Mouse (Mus musculus): Measurements from ENCODE around the gene Gm20388. TPM values are rescaled to one million over a fixed set of nuclear protein-coding genes. Genes with fewer than 3 reads are reported as not detected.
A peak's percentile ranks its signal among the peaks of the same experiment; 100 is the strongest.

Gm20388 gene
- polyA plus RNA-seq, 1 experiment from 2014 or later = not detected

DNA sequence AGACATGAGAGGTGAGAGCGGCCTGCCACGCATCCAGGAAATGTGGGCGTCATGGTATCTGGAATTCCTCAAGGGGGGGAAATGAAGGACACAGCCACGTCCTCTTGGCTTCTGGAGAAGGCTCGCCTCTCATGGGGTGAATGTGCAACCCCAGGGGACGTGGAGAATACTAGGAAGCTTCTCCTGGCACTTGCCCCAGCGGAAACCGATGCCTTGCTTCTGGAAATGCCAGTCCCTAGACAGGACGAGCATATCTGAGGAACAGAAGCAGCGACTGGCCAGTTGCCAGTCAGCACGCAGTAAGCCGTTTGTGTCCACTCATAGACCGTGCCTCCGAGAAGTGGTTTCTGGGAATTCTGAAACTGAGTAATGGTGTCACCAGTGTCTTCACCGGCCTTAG, 126.6 kb downstream of the Gm20388 start:
- ATAC-seq = no peak

DNA sequence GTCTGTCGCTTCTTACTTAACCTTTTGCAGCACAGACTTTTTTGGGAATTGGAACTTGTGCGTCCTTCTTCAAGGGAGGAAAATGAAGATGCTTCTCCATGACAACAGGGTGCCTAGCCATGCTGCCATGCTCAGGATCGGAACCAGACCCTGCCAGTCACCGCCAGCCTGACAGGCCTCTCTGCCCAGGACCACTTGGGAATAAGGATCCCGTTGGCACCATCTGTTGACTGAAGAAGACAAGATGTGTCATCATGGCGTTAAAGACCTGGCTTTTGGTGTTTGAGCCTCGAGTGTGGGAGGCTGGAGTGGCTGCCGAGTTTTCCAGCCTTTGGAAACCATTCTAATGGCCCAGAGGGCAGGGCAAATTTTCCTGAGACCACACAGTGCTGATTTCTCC, 127.0 kb downstream of the Gm20388 start:
- no peak for ATAC-seq
- WGBS (ENCODE audit: insufficient replicate concordance) = 68% methylated on average over 8 of the region's 8 CpGs
- 0 out of 2 replicates have a peak, but pooled peaks cover 12% of the 10 kb centered on the region for H3K4me1 ChIP-seq

More for the DNA sequence above, 126.6 kb downstream of the Gm20388 start:
- Histone ChIP-seq H3K4me2 (no peak overlapping the region), H3K4me3 (no peak overlapping the region), H3K4me1 (0 out of 2 replicates have a peak, but pooled peaks cover 11% of the 10 kb centered on the region), H3K9me3 (replicated peaks) (no peaks in the 10 kb centered on the region), H3K36me3 (no peaks in the 10 kb centered on the region), H3K9ac (no peak overlapping the region), H3K27ac (no peak overlapping the region), H3K27me3 (replicated peaks) (0 out of 2 replicates have a peak, but pooled peaks cover 2% of the 10 kb centered on the region)
- 71% methylated on average over 15 of the region's 15 CpGs for WGBS (ENCODE audit: insufficient replicate concordance)

DNA sequence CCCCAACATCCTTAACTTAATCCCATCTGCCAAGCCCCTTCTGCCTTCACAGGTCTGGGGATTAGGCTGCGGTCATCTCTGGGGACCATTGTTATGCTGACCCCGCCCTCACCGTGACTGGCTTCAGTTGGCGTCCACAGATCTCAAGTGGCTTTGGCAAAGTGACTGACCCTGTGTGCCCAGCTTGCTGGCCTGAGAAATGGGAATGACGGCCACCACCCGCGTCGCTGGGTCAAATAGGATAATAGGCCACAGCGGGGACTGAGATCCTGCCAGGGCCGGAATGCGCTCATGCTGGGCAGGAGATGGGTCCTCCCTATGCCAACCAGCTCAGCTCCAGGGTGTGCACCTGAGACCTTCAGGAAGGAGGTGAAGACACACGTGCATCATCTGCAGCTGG, 128.1 kb downstream of the Gm20388 start:
- Histone ChIP-seq H3K4me2 (no peak overlapping the region), H3K36me3 (no peaks in the 10 kb centered on the region), H3K4me1 (0 out of 2 replicates have a peak, but pooled peaks cover 19% of the 10 kb centered on the region), H3K9ac (no peak overlapping the region), H3K9me3 (replicated peaks) (no peaks in the 10 kb centered on the region), H3K4me3 (no peak overlapping the region), H3K27ac (no peak overlapping the region), H3K27me3 (replicated peaks) (0 out of 2 replicates have a peak, but pooled peaks cover 3% of the 10 kb centered on the region)
- ATAC-seq = no peak
- 81% methylated on average over 12 of the region's 12 CpGs for WGBS (ENCODE audit: insufficient replicate concordance)

More for the DNA sequence above, 127.0 kb downstream of the Gm20388 start:
- Histone ChIP-seq H3K36me3 (no peaks in the 10 kb centered on the region), H3K27me3 (replicated peaks) (0 out of 2 replicates have a peak, but pooled peaks cover 2% of the 10 kb centered on the region), H3K9ac (no peak overlapping the region), H3K9me3 (replicated peaks) (no peaks in the 10 kb centered on the region), H3K4me3 (no peak overlapping the region), H3K27ac (no peak overlapping the region), H3K4me2 (no peak overlapping the region)

DNA sequence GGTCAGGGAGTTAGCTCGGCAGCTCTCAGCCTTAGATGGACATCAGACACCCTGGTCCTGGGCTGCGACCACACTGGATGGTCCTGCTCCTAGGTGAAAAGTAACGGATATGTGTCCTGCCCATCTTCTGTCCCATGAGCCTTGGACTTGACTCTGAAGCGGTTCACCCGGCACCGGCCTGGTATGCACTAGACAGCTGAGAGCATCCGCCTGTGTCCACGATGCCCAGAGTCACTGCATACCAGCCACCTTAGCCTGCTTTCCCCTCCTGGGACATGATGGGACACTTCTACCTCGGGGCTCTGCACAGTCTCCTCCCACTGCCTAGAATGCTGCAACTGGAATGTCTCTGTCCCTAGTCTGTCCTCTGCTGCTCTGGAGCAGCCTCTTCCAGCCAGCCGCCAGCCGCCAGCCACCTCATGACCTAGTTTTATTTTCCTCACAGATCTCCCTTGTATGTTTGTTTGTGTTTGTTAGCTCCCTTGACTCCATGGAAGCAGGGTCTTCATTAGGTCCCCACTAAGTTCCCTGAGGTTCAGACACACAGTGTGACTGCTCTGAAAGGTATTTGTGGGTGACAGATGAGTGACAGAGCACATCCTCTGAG, 128.8 kb downstream of the Gm20388 start:
- H3K27ac ChIP-seq = no peak overlapping the region

DNA sequence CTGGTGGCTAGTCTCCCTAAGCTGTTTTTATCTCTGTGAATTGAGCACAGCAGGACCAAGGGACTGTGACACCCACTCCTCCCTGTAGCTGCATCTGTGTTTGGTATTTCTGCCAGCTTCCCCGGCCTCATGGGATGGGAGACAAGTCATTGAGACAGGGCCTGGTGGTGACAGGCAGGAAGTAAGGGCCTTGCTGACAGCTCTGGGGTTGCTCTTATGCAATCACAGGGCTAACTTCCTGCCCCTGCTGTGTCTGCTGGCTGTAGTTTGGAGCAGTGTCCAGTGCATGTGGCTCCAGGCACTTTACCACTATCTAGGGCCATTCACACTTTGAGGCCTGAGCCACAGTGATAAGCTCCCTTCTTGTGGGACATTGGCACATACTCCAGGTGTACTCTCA, 130.2 kb downstream of the Gm20388 start:
- Histone ChIP-seq H3K4me1 (0 out of 2 replicates have a peak, but pooled peaks cover 19% of the 10 kb centered on the region), H3K4me3 (no peak overlapping the region), H3K27me3 (replicated peaks) (0 out of 2 replicates have a peak, but pooled peaks cover 6% of the 10 kb centered on the region), H3K9me3 (replicated peaks) (no peaks in the 10 kb centered on the region), H3K9ac (no peak overlapping the region), H3K4me2 (no peak overlapping the region), H3K27ac (peak overlapping the region; percentile 36; the same call in 1 of the 2 replicates), H3K36me3 (no peaks in the 10 kb centered on the region)
- WGBS (ENCODE audit: insufficient replicate concordance) = 15% methylated on average over 1 of the region's 1 CpGs
- 0 out of 2 replicates have a peak, but pooled peaks have one; percentile 23 for ATAC-seq

More for the DNA sequence above, 128.8 kb downstream of the Gm20388 start:
- WGBS (ENCODE audit: insufficient replicate concordance) = 74% methylated on average over 11 of the region's 11 CpGs
- no peaks in the 10 kb centered on the region for H3K36me3 ChIP-seq
- H3K4me3 ChIP-seq = no peak overlapping the region
- no peaks in the 10 kb centered on the region for H3K9me3 ChIP-seq (replicated peaks)
- no peak overlapping the region for H3K9ac ChIP-seq
- ATAC-seq = no peak
- H3K4me2 ChIP-seq = no peak overlapping the region
- H3K27me3 ChIP-seq (replicated peaks) = 0 out of 2 replicates have a peak, but pooled peaks cover 6% of the 10 kb centered on the region
- H3K4me1 ChIP-seq = 0 out of 2 replicates have a peak, but pooled peaks cover 19% of the 10 kb centered on the region

DNA sequence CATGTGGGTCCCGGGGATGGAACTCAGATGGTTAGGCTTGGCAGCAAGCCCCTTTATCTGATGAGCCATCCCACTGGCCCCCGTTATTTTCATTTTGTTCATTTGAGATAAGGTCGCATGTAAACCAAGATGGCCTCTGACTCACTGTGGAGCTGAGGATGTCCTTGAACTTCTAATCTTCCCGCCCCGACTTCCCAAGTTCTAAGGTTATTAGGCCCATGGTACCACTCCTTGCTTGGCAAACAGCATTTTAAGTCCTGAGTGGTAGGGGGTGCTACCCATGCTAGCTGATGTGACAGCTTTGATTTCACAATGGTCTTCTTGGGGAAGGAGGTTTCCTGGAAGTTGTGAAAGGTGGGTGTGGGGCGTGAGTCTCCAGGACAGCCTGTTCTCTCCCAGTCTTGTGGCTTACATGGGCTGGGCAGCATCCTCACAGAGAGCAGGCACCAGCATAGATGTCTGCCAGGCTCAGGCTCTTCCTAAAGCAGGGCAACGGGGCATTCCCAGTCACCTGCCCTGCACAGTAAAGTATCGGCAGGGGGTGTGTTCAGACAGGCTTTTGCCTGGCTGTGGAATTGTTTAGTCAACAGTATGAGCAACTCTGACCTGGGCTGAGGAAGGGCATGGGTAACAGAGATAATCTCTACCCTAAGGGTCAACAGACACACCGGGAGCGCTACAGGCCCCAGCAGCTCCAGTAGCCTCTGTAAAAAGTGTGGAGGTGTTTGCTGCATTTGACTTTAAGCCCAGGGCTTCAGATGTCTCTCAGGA, 132.1 kb downstream of the Gm20388 start:
- Histone ChIP-seq H3K36me3 (no peaks in the 10 kb centered on the region), H3K9ac (no peak overlapping the region), H3K4me2 (no peak overlapping the region), H3K9me3 (replicated peaks) (no peaks in the 10 kb centered on the region), H3K27ac (no peak overlapping the region), H3K4me1 (0 out of 2 replicates have a peak, but pooled peaks cover 19% of the 10 kb centered on the region), H3K27me3 (replicated peaks) (0 out of 2 replicates have a peak, but pooled peaks cover 4% of the 10 kb centered on the region), H3K4me3 (no peak overlapping the region)
- peak; percentile 57 for ATAC-seq
- 48% methylated on average over 10 of the region's 10 CpGs for WGBS (ENCODE audit: insufficient replicate concordance)

DNA sequence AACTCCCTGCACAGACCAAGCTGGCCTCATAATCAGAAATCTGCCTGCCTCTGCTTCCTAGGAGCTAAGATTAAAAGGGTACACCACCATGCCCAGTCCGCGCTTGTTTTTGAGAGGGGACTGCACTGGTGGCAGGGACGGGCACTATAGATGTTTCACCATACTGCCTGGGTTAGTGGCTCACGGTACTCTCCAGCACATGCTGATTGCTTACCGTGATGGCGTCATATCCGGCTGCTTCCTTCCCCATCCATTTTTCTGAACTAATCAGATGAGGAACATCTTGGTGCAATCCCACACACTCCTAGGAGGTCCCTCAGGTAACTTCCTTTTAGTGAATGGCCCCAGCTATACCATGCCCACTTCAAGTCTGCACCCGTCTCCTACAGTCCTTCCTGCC, 134.3 kb downstream of the Gm20388 start:
- Histone ChIP-seq H3K4me2 (no peak overlapping the region), H3K4me1 (0 out of 2 replicates have a peak, but pooled peaks cover 19% of the 10 kb centered on the region), H3K27ac (no peak overlapping the region), H3K4me3 (no peak overlapping the region), H3K9ac (no peak overlapping the region), H3K9me3 (replicated peaks) (no peaks in the 10 kb centered on the region), H3K27me3 (replicated peaks) (peaks cover 17% of the 10 kb centered on the region), H3K36me3 (no peaks in the 10 kb centered on the region)
- no peak for ATAC-seq
- 63% methylated on average over 8 of the region's 8 CpGs for WGBS (ENCODE audit: insufficient replicate concordance)

DNA sequence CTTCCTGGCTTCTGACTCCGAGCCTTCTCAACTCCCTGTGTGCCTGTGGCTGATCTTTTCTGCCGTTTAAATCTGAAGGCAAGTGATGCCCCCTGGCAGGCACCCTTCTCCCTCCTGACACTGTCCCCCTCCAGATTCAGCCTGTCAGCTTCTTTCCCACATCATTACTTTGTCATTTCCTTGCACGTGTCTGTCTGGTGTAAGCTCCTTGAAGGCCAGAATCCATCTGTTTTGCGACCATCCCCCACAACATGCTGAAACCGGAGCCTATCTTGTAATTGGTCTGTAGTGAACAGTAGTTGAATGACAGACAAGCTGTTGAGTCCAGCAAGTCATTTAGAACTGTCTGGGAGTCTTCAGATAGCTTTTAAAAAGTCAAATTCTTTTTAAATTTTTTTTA, 134.8 kb downstream of the Gm20388 start:
- WGBS (ENCODE audit: insufficient replicate concordance) = 60% methylated on average over 5 of the region's 5 CpGs

DNA sequence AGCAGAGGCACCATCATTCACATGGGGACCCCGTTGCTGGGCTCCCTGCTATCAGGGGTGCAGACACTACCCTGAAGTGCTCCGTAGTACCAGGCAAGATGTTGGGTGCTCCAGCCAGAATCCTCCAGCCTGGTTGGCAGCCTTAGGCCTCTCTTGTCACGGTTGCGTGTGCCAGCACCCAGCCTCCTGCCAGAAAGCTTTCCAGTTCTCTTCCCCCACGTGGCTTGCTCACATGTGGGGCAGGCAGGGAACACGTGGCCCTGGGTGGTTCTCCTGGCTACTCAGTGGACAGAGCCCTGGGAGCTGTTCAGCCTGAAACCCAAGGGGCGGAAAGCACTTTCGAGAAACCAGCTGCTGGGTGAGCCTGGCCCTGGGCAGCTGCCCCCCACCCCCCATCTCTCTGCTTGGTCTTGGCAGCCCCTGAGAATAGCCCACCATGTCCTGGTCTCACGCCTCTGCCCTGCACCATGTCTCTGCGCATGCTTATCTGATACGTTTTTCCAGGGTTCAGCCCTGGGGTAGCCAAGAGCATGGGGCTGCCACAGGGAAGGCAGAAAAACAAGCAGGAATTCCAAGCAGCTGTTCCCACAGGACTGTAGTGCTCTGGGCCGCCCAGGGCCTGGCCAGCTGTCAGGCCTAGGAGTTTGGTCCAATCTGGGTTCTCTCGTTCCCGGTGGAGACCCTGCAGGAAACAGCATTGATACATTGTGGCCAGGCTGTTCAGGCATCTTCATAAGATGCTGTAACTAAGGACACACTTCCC, 135.8 kb downstream of the Gm20388 start:
- Histone ChIP-seq H3K4me2 (no peak overlapping the region), H3K4me1 (0 out of 2 replicates have a peak, but pooled peaks cover 13% of the 10 kb centered on the region), H3K27me3 (replicated peaks) (peaks cover 26% of the 10 kb centered on the region), H3K4me3 (no peak overlapping the region), H3K9me3 (replicated peaks) (no peaks in the 10 kb centered on the region), H3K36me3 (no peaks in the 10 kb centered on the region), H3K27ac (no peak overlapping the region), H3K9ac (no peak overlapping the region)
- ATAC-seq = no peak
- WGBS (ENCODE audit: insufficient replicate concordance) = 69% methylated on average over 14 of the region's 14 CpGs

More for the DNA sequence above, 134.8 kb downstream of the Gm20388 start:
- no peak overlapping the region for H3K4me2 ChIP-seq
- H3K4me1 ChIP-seq = 0 out of 2 replicates have a peak, but pooled peaks cover 17% of the 10 kb centered on the region
- ATAC-seq = no peak
- peaks cover 22% of the 10 kb centered on the region for H3K27me3 ChIP-seq (replicated peaks)
- no peak overlapping the region for H3K27ac ChIP-seq
- no peaks in the 10 kb centered on the region for H3K36me3 ChIP-seq
- H3K9ac ChIP-seq = no peak overlapping the region
- no peak overlapping the region for H3K4me3 ChIP-seq
- H3K9me3 ChIP-seq (replicated peaks) = no peaks in the 10 kb centered on the region

DNA sequence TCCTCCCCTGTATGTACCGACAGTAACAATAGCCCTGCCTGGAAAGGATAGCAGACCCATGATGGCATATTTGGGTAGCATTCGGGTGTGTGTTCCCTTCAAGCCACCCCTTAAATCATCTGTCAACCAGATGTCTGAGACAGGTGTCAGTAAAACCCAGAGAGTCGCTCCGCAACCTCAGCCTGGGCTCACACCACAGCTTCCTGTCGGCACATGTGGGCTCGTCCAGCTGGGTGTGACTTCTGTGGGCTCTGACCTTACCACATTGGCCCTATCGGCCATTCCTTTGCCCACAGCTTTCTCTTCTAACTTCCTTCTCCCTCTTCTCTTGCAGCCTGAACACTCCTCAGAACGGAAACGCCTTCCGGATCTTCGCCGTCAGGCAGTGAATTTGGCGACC, 139.3 kb downstream of the Gm20388 start:
- Histone ChIP-seq H3K4me3 (no peak overlapping the region), H3K9me3 (replicated peaks) (no peaks in the 10 kb centered on the region), H3K9ac (no peak overlapping the region), H3K27ac (no peak overlapping the region), H3K4me1 (0 out of 2 replicates have a peak, but pooled peaks cover 4% of the 10 kb centered on the region), H3K27me3 (replicated peaks) (peaks cover 31% of the 10 kb centered on the region), H3K4me2 (no peak overlapping the region), H3K36me3 (no peaks in the 10 kb centered on the region)
- WGBS (ENCODE audit: insufficient replicate concordance) = 23% methylated on average over 13 of the region's 13 CpGs
- no peak for ATAC-seq

DNA sequence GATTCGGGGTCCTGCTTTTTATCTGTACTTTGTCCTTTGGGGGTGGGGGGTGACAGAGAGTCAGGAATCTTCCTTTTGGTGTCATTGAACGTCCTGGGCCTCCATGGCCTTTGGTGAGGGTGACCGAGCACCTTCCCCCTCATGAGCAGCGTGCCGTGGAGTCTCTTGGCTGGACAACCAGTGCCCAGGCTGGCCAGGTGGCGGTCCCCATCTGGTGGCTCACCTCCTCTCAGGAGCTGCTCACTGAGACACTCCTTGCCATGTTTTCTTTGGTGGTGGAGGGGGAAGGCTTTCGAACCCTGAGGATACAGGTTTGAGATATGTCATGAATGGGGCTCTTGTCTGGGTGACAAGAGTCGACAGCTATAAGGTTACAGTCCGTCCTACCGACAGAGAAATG, 139.7 kb downstream of the Gm20388 start:
- H3K36me3 ChIP-seq = no peaks in the 10 kb centered on the region
- WGBS (ENCODE audit: insufficient replicate concordance) = 41% methylated on average over 10 of the region's 10 CpGs
- H3K27ac ChIP-seq = no peak overlapping the region
- ATAC-seq = no peak
- H3K9ac ChIP-seq = no peak overlapping the region
- 0 out of 2 replicates have a peak, but pooled peaks cover 4% of the 10 kb centered on the region for H3K4me1 ChIP-seq
- peaks cover 31% of the 10 kb centered on the region for H3K27me3 ChIP-seq (replicated peaks)
- H3K9me3 ChIP-seq (replicated peaks) = no peaks in the 10 kb centered on the region
- no peak overlapping the region for H3K4me3 ChIP-seq
- no peak overlapping the region for H3K4me2 ChIP-seq

All from liver, embryonic 12.5 days (tissue).